Mouse (Mus musculus) kidney, adult 2 months (tissue): ENCODE measurements at regions not wholly inside any gene's neighbourhood (a gene's known extent, or its start where the extent isn't known, plus 50 kb on each side); places are given as distances from the start of the nearest gene placed in this dataset.

Experiments used
- CTCF ChIP-seq: fragments of 200-500 bp; conservative IDR thresholded peaks from 2 replicates; pipeline ENCODE4 v1.5.1; 2011; ENCODE audit warnings: low read depth, mild to moderate bottlenecking, control low read depth, low read length, moderate library complexity, mixed read lengths; ENCODE audit not compliant: insufficient read depth, insufficient read length
- POLR2A ChIP-seq: fragments of 200-500 bp; IDR thresholded peaks from one replicate; pipeline ENCODE4 v1.6.1; 2011; ENCODE audit warnings: low read depth, low read length, control low read depth

DNA sequence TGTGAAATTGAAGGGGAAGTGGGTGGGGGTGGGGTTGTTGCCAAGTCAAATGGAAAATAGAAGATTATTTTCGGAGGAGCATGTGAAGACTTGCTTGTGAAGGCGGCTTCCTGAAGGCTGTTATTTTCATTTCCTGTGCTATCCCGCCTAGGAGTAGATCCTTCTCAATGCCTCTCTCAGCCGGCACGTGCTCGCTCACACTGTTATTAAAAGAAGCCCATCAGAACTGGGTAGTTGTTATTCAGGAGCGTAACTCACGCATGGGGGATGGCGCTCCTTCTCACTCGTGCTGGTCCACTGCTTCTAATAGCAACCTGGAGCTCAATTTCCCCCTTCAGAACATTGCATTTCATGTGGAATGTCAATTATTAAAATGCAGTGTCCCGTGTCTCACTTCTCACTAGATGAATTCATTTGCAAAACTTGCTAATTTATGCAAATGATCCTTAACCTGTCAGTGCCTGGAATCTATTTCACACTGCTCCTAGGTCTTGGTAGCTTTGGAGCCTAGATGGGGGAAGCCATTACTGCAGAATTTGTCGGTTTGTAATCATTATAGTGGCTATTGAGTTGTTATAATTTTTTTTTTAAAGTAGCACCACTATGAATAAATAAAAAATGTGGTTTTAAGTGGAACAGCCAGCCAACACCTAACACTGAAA is 412.8 kb upstream of the Hnrnpa3 start:
- TF ChIP-seq POLR2A (no peak), CTCF (no peak)
